Mouse (Mus musculus) natural killer cell, adult 2 months (primary cell): Measurements from ENCODE around the gene Cphx1.
"Not testable (repeated sequence)": the region's sequence is repeated elsewhere in the genome, so short reads cannot be mapped to it uniquely, and the experiment has no call there.

Experiments
- DNase-seq, 2 experiments: peaks; one replicate each; pipeline ENCODE4 v3.0.0; 2022; ENCODE audit warnings: low spot score in 2 of 2

The Cphx1 gene

DNA sequence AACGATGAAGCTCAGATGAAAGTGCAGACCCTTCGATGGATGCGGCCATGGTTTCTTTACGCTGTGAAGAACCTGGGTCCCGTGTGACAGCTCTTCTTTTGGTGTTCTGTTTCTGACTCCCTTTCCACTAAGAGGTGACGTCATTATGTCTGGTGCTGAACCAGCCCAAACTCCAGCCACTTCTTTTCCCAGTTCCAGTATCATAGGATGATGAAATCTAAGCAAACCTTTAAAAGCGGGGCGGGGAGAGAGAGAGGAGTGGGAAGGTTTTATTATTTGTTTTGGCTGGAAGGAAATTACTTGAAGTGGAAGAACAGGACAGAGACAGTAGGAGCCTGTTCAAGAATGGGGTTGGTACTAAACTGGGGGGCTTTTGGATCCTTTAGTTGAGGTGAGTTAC lies at the start of gene Cphx1:
Cphx1 (plus strand) TSS at position 301 of the 400 bp plus-strand sequence.
- not testable (repeated sequence) for DNase-seq

DNA sequence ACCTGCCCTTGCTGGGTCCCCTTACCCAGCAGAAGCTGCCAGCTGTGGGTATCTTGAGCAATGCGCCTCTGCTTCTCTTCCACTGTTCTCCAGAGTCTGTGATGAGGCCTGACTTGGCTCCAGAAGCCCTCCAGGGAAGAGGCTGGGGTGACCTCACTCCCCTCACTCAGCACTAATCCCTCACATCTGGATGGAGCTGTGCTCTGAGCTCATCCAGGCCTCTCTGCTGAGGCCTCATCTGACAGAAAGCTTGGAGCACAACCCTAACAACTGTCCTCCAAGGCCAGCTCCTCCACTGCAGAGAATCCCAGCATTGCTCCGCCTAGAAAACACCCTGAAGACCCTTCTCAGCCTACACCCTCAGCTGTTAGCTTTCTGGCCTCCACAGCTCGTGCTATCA lies 43.5 kb upstream of the Cphx1 start:
- not testable (repeated sequence) for DNase-seq

DNA sequence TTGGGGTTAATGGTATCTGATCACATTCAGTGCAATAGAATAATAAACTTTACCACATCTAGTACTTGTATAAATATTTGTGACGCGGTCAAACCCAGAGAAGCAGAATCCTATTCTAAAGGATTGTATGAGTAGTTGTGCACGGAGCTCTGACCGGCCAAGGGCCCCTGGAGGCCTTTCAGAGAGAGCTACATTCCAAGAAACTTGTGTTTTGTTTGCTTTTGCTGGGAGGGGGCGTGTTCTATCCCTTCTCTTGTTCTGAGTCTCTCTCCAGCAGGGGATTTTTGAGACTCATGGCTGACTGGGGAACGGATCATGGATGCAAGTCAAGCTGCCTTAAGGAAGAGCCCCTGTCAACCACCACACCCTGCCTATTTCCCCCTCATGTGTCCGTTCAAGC lies 42.4 kb upstream of the Cphx1 start:
- not testable (repeated sequence) for DNase-seq

DNA sequence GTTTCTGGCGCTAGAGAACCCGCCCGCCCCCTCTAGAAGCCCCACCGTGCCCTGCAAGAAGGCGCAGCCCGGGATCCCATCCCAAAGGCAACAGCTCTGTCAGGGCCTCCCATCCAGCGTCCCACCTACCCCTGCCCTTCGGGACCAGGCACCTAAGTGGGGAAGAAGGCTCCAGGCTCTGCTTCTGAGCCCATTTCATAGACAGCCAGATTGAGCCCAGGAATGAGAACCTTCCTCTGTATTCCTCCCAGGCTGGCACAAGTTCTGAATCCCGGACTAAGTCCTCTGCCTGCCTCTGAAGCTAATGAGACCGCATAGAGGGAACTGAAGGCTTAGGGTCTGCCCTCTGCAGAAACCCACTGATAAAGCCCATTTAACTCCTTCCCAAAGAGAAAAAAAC lies 35.1 kb upstream of the Cphx1 start, which contains the start of gene Plac9a:
Plac9a (minus strand) TSS at position 101 of the 400 bp plus-strand sequence.
- DNase-seq = not testable (repeated sequence)

DNA sequence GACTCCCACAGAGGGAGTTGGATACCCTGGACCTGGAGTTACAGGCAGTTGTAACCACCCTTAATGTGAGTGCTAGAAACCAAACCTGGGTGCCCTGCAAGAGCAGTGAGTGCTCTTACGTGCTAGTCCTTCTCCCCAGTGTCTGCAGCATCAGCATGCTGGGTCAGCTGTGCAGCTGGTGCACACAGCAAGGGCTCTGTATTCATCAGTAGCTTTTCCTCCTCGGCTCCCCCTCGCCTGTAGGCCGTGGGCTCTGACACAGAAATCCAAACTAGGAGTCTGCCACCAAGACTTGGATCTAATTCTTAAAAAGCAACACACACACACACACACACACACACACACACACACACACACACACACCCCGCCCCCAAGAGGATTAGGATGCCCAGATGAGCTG lies 32.9 kb upstream of the Cphx1 start:
- not testable (repeated sequence) for DNase-seq

DNA sequence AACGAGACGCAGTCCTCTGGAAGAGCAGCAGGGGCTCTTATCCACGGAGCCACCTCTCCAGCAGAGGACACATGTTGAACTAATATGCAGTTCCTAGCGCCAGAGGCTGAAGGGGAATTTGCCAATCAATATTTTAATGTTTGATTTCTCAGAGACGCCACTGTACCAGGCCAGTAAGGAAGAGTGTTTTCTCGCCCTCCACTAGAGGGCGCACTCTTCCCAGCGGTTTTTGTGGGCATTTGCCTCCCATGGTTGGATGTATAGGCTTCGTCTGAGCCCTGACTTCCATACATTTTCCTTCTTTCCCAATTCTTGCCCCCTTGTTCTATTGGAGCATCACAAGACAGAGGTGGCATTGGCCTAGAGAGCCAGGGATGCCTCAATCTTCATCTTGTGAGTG lies 30.8 kb upstream of the Cphx1 start:
- not testable (repeated sequence) for DNase-seq

DNA sequence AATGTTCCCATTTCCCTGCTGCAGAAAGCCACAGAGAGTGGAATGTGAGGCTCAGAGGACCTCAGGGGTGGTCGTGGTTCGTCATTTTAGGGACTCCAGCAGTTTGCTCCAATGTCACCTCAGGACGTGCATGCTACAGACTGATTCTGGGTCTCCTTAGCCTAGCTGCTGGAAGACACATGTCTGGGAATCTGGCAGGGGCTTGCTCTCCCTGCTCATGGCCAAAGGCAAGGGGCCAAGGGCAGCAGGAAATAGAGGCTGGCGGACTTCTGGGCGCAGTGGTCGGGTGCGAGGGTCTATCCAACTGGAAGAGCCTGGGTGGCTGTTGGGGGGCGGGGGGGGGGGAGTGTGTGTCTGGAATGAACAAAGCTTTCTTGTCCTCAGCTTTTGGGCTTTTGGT lies 29.1 kb upstream of the Cphx1 start:
- DNase-seq = not testable (repeated sequence)

DNA sequence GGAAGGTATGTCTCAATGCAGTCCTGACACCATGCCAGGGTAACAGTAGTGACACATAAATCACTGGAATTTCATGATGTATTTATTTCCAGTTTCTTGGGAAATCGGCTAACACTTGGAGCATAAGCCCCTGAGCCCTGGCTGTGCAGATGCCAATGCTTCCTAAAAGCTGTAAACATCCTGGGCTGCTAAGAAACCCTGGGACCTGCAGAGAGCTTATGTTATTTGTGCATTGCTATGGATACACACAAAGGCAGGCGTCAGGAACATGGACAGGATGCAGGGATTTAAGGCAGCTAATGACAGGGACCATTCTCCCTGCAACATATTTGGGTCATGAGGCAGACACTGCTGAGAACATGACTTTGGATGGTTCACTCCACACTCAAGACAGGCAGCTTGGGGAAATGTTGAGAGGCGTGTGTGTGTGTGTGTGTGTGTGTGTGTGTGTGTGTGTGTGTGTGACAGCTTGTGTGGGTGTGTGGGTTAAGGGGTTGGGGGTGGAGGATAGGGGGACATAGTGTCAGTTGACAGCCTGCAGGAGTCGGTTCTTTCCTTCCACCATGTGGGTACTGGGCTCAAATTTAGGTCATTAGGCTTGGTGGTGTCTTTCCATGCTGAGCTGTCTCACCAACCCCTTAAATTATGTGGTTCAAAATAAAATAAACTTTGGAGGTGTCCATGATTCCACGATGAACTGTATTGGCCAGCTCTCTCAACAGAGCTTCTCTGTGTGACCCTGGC lies 19.5 kb upstream of the Cphx1 start:
- not testable (repeated sequence) for DNase-seq

DNA sequence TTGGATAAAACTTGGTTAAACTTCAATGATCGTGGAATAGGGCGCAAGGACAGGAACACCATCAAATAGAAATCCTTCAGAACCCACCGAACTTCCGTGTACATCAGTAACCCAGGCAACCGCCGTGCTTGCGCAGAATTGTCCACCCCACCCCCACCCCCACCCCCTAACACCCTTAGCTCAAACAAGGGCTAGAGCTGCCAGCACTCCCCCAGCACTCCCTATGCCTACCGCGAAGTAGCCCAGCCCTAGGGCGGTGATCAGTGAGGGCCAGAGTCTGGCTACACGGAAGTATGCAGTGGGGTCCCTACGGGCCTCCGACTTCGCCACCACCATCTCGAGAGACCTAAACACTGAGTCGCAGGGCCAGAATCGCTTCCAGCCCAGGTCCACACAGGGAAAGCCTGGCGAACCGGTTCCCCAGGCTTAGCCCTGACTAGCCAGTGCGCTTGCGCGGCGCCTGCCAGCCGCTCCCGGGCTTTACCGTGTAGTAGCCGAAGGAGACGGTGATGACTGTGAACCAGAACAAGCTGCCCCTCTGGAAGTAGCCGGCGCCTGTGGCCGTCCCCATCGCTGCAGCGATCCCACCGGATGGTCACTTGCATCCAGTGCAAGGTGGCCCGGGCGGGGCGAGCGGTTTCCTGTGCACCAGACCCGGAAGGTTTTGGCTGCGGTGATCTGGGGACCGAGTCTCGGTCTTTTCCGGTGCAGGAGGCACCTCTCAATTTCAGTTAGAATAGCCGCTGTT lies 11.1 kb upstream of the Cphx1 start:
- DNase-seq = not testable (repeated sequence)

DNA sequence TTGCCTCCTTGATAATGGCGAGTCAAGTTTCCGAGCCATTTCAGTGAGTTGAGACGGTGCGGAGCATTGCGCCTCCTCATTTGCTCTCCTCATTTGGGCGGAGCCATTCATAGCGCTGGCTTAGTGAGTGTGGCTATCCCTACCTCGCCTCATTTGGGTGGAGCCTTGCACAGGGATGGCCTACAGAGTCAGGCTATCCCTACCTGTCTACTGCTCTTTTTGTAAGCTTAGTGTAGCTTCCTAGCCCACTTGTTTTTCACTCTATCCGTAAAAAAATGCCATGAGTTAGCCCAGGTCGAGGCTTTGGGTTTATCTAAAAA lies 10.6 kb upstream of the Cphx1 start, which contains the start of gene Tmem254a:
Tmem254a (minus strand) TSS at position 111 of the 320 bp plus-strand sequence.
- DNase-seq = not testable (repeated sequence)

DNA sequence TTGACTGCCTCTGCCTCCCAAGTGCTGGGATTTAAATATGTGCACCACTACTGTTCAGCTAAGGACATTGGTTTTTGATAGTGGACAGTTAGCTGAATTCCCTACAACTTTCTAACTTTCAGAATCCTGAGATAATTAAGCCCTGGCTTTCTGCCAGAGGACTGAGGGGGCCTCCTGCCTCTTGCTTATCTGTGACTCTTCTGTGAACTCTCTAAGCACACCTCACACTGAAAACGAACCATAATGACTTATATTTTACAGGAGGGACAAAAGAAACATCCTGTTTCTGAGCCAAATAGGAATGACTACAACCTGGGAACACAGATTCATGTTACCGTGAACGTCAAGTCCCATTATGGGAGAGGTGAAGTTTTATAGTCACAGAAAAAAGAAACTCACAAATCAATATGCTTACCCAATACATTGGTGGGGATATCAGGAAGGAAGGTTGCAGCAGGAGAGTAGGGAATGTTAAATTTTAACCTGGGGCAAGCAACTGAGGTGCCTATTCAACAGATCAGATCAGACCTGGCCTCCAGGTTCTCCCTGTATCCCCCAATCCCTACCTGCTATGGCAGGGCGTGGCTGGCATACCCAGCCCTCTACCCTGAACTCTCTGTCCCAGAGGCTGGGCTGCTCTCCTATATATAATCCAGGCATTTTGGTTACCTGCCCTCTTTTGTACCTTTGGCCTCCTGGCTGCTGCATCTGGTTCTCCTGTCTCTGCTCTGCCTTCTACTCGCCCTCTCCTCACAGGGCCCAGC lies 1.1 kb upstream of the Cphx1 start:
- DNase-seq = not testable (repeated sequence)

DNA sequence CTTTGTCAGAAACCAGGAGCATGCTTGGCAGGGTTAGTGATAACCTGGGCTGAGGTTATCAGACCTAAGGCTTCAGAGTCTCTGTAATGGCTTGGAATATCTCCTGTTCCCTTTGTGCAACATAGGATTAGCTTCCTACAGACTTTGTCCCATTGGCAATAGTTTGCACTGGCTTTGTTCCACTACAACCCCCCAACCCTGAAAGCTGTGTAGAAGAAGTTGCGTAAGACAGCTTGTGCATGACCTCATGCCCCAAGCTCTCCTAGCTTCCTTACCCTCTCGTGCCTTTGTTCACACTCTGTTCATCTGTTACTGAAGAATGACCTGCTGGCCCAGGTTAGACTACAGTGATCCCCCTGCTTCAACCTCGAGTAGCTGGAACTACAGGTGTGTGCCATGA lies 19.8 kb downstream of the Cphx1 start:
- DNase-seq = not testable (repeated sequence)

DNA sequence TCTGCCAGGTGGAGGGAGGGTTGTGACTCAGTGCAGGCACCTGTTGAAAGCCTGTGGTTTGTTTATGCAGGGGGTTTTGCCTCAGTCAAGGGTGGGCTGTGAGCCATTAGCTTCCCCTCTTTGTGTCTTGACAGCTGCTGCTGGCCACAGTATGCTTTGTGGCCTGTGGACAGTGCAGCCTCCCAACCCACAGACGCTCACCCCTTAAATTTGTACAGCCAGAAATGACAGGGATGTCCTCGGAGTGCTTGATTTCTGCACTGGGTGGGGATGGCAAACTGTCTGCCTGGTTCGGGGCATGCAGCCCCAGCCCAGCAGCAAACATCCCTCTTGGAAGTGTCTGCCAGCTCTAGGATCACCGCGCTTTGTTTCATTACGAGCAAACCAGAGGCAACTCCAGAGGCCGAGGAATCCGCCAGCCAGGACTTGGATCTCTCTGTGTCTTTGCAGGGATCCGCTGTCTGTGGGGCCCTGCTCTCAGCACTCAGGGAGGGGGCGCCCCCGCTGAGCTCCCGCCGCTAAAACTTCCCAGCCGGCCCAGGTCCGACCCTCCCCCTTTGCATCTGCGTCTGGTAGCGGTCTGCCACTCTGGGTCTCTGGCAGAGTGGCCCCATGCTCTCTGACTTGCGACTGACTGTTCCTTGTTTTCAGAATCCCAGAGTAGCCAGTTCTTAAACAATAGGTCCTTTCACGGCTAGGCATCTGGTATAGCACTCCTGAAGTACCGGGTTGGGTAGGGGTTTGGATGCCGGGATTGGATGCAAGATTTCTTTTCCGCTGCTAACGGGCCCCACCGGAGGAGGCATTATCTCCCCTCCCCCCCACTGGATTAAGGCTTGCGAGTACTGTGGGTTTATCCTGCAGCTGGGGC lies 40.5 kb downstream of the Cphx1 start, which contains the start of gene Duxbl1:
Duxbl1 (plus strand) TSS at position 207 of the 871 bp plus-strand sequence.
- DNase-seq = not testable (repeated sequence)

DNA sequence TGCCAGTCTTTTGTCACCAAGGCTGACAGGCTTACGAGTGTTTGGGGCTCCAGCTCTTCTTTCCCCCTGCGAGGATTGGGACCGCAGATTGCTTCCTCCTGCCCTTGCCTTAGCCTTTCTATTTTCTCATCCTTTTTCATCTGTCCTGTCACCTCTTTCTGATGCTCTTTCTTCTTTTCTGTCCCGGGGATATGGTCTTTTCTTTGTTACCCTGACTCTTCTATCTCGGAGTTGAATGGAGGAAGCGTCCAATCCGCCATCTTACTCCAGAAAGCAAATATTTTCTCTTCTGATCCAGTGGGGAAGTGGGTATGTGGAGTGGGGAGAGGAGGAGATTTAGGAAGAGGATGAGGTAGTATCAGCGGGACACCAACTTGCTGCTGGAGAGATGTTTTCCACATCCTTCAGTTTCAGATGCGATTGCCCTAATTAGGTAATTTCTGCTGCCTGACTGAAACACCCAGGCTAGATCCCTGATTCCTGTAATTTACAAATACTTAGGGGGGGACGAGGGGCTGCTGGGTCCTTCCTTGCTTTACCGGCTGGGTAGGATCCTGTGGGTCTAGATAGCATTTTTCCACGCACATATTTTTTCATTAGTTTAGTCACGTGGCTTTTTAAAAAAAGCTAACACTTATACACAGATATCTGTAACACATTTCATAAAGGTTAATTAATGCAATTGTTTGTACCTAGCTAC lies 41.3 kb downstream of the Cphx1 start:
- DNase-seq = not testable (repeated sequence)

DNA sequence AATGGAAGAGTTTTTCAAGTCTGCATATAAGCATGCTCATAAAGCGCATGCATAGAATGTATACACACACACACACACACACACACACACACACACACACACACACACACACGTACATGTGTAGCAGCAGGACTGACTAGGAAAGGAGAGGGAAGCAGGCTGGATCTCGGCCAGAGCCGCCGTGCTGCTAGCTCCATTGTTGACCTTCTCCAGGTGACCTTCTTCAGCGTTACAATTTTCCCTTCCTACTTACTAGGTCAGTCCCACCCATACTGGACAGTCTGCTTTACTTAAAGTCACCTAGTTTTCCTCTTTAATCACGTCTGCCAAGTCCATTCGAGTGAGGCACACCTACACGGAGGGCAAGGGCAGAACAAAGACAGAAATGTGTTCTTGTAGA lies 43.8 kb downstream of the Cphx1 start:
- DNase-seq = not testable (repeated sequence)
